Mouse (Mus musculus) heart, embryonic 10.5 days (tissue): ENCODE measurements at regions not wholly inside any gene's neighbourhood (a gene's known extent, or its start where the extent isn't known, plus 50 kb on each side); places are given as distances from the start of the nearest gene placed in this dataset.

ENCODE experiments used
- DNase-seq: peaks from one replicate; pipeline ENCODE4 v3.0.0-alpha.2; 2017; ENCODE audit warnings: low spot score
- H3K27ac ChIP-seq: fragments of 300-500 bp; sonication (generic); 2 replicates; pipeline ENCODE4 v1.5.1; 2016; ENCODE audit warnings: mild to moderate bottlenecking
- H3K27me3 ChIP-seq: fragments of 300-500 bp; sonication (generic); 2 replicates; pipeline ENCODE4 v1.6.1; 2016; ENCODE audit warnings: mild to moderate bottlenecking; ENCODE audit not compliant: poor library complexity, insufficient read depth, severe bottlenecking
- H3K36me3 ChIP-seq: fragments of 300-500 bp; sonication (generic); 2 replicates; pipeline ENCODE4 v1.6.1; 2016; ENCODE audit warnings: mild to moderate bottlenecking, moderate library complexity
- H3K4me1 ChIP-seq: fragments of 300-500 bp; sonication (generic); 2 replicates; pipeline ENCODE4 v1.6.1; 2016; ENCODE audit warnings: mild to moderate bottlenecking
- H3K4me3 ChIP-seq: fragments of 300-500 bp; sonication (generic); 2 replicates; pipeline ENCODE4 v1.5.1; 2016; ENCODE audit warnings: mild to moderate bottlenecking, moderate library complexity
- H3K9me3 ChIP-seq: fragments of 300-500 bp; sonication (generic); 2 replicates; pipeline ENCODE4 v1.6.1; 2016; ENCODE audit warnings: mild to moderate bottlenecking, moderate library complexity
- WGBS: fragments of 180-500 bp; shearing (Covaris S2); methylation state at CpG from one replicate; pipeline ENCODE4 v1.1.7; 2016; 5-methylcytosine and 5-hydroxymethylcytosine counted together

GRCm38 (mm10) chr16:74984207-74984606 lies 572.6 kb upstream of the Robo2 start:
- Histone ChIP-seq H3K4me3 (no peak overlapping the region), H3K27me3 (no peaks in the 10 kb centered on the region), H3K27ac (no peak overlapping the region), H3K36me3 (no peaks in the 10 kb centered on the region), H3K4me1 (no peaks in the 10 kb centered on the region), H3K9me3 (no peaks in the 10 kb centered on the region)
- WGBS = 79% methylated on average over 1 of the region's 1 CpGs
- no peak for DNase-seq

- DNase-seq = no peak
- Histone ChIP-seq H3K4me3 (no peak overlapping the region), H3K27me3 (no peaks in the 10 kb centered on the region), H3K27ac (no peak overlapping the region), H3K36me3 (no peaks in the 10 kb centered on the region), H3K4me1 (no peaks in the 10 kb centered on the region), H3K9me3 (no peaks in the 10 kb centered on the region)
- WGBS = 84% methylated on average over 4 of the region's 4 CpGs
These were observed 554.5 kb upstream of the Robo2 start for GRCm38 (mm10) chr16:74966099-74966498.

- H3K36me3 ChIP-seq = no peaks in the 10 kb centered on the region
- no peak overlapping the region for H3K4me3 ChIP-seq
- WGBS = 93% methylated on average over 4 of the region's 4 CpGs
- H3K27me3 ChIP-seq = no peaks in the 10 kb centered on the region
- no peak for DNase-seq
- H3K9me3 ChIP-seq = no peaks in the 10 kb centered on the region
- H3K27ac ChIP-seq = no peak overlapping the region
- H3K4me1 ChIP-seq = no peaks in the 10 kb centered on the region
These were observed 518.1 kb upstream of the Robo2 start for GRCm38 (mm10) chr16:74929739-74930138.

- Histone ChIP-seq H3K27ac (peak overlapping the region; percentile 49; the same call in 1 of the 2 replicates), H3K27me3 (no peaks in the 10 kb centered on the region)
These were observed 489.2 kb upstream of the Robo2 start for GRCm38 (mm10) chr16:74900835-74901234.

GRCm38 (mm10) chr16:74887724-74888123 lies 476.1 kb upstream of the Robo2 start:
- no peaks in the 10 kb centered on the region for H3K9me3 ChIP-seq
- no peaks in the 10 kb centered on the region for H3K27me3 ChIP-seq
- H3K36me3 ChIP-seq = no peaks in the 10 kb centered on the region
- H3K4me1 ChIP-seq = no peaks in the 10 kb centered on the region
- H3K4me3 ChIP-seq = no peak overlapping the region
- no peak overlapping the region for H3K27ac ChIP-seq
- 21% methylated on average over 1 of the region's 1 CpGs for WGBS
- DNase-seq = no peak

More at GRCm38 (mm10) chr16:74900835-74901234, 489.2 kb upstream of the Robo2 start:
- Histone ChIP-seq H3K4me1 (no peaks in the 10 kb centered on the region), H3K4me3 (no peak overlapping the region), H3K36me3 (no peaks in the 10 kb centered on the region), H3K9me3 (no peaks in the 10 kb centered on the region)
- 46% methylated on average over 7 of the region's 7 CpGs for WGBS
- DNase-seq = no peak

- Histone ChIP-seq H3K36me3 (no peaks in the 10 kb centered on the region), H3K27me3 (no peaks in the 10 kb centered on the region), H3K27ac (no peak overlapping the region), H3K9me3 (no peaks in the 10 kb centered on the region), H3K4me3 (no peak overlapping the region), H3K4me1 (no peaks in the 10 kb centered on the region)
- WGBS = 82% methylated on average over 3 of the region's 3 CpGs
- no peak for DNase-seq
These were observed 467.0 kb upstream of the Robo2 start for GRCm38 (mm10) chr16:74878603-74879002.

- H3K36me3 ChIP-seq = no peaks in the 10 kb centered on the region
- H3K9me3 ChIP-seq = no peaks in the 10 kb centered on the region
- DNase-seq = no peak
- H3K27me3 ChIP-seq = no peaks in the 10 kb centered on the region
- no peaks in the 10 kb centered on the region for H3K4me1 ChIP-seq
- no peak overlapping the region for H3K4me3 ChIP-seq
- no peak overlapping the region for H3K27ac ChIP-seq
These were observed 462.1 kb upstream of the Robo2 start for GRCm38 (mm10) chr16:74873756-74874155.

GRCm38 (mm10) chr16:74857752-74858151 lies 446.1 kb upstream of the Robo2 start:
- no peak for DNase-seq
- H3K27me3 ChIP-seq = no peaks in the 10 kb centered on the region
- no peaks in the 10 kb centered on the region for H3K4me1 ChIP-seq
- WGBS = 14% methylated on average over 2 of the region's 2 CpGs
- H3K4me3 ChIP-seq = no peak overlapping the region
- no peaks in the 10 kb centered on the region for H3K9me3 ChIP-seq
- no peaks in the 10 kb centered on the region for H3K36me3 ChIP-seq
- H3K27ac ChIP-seq = no peak overlapping the region

GRCm38 (mm10) chr16:74840006-74840405 lies 428.4 kb upstream of the Robo2 start:
- Histone ChIP-seq H3K9me3 (no peaks in the 10 kb centered on the region), H3K27me3 (no peaks in the 10 kb centered on the region), H3K36me3 (no peaks in the 10 kb centered on the region), H3K4me1 (no peaks in the 10 kb centered on the region), H3K4me3 (no peak overlapping the region), H3K27ac (no peak overlapping the region)
- WGBS = 90% methylated on average over 2 of the region's 2 CpGs
- DNase-seq = no peak

GRCm38 (mm10) chr16:74814386-74814785 lies 402.8 kb upstream of the Robo2 start:
- no peak overlapping the region for H3K4me3 ChIP-seq
- no peak overlapping the region for H3K27ac ChIP-seq
- H3K4me1 ChIP-seq = no peaks in the 10 kb centered on the region
- DNase-seq = no peak
- WGBS = 75% methylated on average over 3 of the region's 3 CpGs
- no peaks in the 10 kb centered on the region for H3K36me3 ChIP-seq
- no peaks in the 10 kb centered on the region for H3K27me3 ChIP-seq
- H3K9me3 ChIP-seq = no peaks in the 10 kb centered on the region

- H3K27me3 ChIP-seq = no peaks in the 10 kb centered on the region
- 56% methylated on average over 7 of the region's 7 CpGs for WGBS
- H3K27ac ChIP-seq = no peak overlapping the region
- no peaks in the 10 kb centered on the region for H3K9me3 ChIP-seq
- no peaks in the 10 kb centered on the region for H3K4me1 ChIP-seq
- H3K4me3 ChIP-seq = no peak overlapping the region
- no peaks in the 10 kb centered on the region for H3K36me3 ChIP-seq
- DNase-seq = no peak
These were observed 397.7 kb upstream of the Robo2 start for GRCm38 (mm10) chr16:74809154-74809825.

- H3K27ac ChIP-seq = no peak overlapping the region
- DNase-seq = no peak
- no peaks in the 10 kb centered on the region for H3K27me3 ChIP-seq
- no peaks in the 10 kb centered on the region for H3K4me1 ChIP-seq
- H3K9me3 ChIP-seq = no peaks in the 10 kb centered on the region
- no peak overlapping the region for H3K4me3 ChIP-seq
- 81% methylated on average over 2 of the region's 2 CpGs for WGBS
- no peaks in the 10 kb centered on the region for H3K36me3 ChIP-seq
These were observed 395.1 kb upstream of the Robo2 start for GRCm38 (mm10) chr16:74806775-74807174.

- H3K9me3 ChIP-seq = no peaks in the 10 kb centered on the region
- DNase-seq = peak; percentile 78
- whole genome bisulfite sequencing = 13% methylated on average over 7 of the region's 7 CpGs
- no peaks in the 10 kb centered on the region for H3K4me1 ChIP-seq
- H3K27me3 ChIP-seq = no peaks in the 10 kb centered on the region
- no peak overlapping the region for H3K27ac ChIP-seq
- no peak overlapping the region for H3K4me3 ChIP-seq
- H3K36me3 ChIP-seq = no peaks in the 10 kb centered on the region
These were observed 389.7 kb upstream of the Robo2 start for GRCm38 (mm10) chr16:74801296-74801695.

GRCm38 (mm10) chr16:74796303-74796653 lies 384.7 kb upstream of the Robo2 start:
- no peaks in the 10 kb centered on the region for H3K36me3 ChIP-seq
- H3K27me3 ChIP-seq = no peaks in the 10 kb centered on the region
- H3K9me3 ChIP-seq = no peaks in the 10 kb centered on the region
- H3K27ac ChIP-seq = no peak overlapping the region
- WGBS = 70% methylated on average over 2 of the region's 2 CpGs
- no peak overlapping the region for H3K4me3 ChIP-seq
- no peaks in the 10 kb centered on the region for H3K4me1 ChIP-seq
- no peak for DNase-seq
